Mouse (Mus musculus): ENCODE measurements around the gene Eif2ak4.

Eif2ak4 gene

GRCm38 (mm10) chr2:118388341-118389335, at the start of gene Eif2ak4:
Gene Eif2ak4, plus strand, starts transcription at chr2:118388618.
- peak; percentile 90 to 91 for DNase-seq (ENCODE audit: low spot score in 2 of 2)

DNA sequence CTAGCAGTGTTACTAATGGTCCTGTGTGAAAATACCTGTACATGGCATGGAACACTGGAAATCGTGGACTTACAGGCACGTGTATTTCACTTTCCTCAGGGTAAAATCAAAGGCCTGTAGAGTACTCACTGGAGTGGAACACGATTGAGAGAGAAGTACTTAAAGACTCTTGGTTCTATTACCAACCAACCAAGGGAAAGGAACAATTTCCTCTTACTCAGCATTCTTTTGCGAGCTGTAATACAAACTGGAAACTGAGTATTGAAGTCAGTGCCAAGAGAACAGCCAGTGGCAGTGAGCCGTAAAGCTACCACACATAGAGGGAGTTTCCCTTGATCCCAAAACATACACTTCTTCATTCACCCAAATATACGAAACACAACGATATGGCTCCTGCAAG, 47.1 kb upstream of the Eif2ak4 start:
- no peak for DNase-seq (ENCODE audit: low spot score in 2 of 2)

- DNase-seq (ENCODE audit: low spot score in 2 of 2), result no peak
Observed at GRCm38 (mm10) chr2:118343897-118344296, 44.5 kb upstream of the Eif2ak4 start.

DNA sequence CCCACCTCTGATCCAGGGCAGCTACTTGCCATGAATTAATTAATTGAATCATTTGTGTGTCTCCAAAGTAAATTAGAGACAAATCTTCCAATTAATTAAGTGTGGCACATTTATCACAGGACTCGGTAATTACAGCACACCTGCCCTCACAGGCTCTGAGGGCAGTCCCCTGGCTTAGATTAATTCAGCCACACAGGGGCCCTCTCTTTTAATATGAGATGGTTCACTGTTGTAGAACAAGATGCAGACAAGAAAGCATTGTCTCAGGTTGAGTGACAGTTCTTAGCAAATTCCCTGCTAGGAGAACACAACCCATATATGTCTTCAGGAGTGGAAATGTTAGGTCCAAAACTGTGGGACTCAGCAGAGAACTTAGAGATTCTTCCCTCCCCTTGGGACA, 42.9 kb upstream of the Eif2ak4 start:
- DNase-seq (ENCODE audit: low spot score in 2 of 2), result no peak

DNA sequence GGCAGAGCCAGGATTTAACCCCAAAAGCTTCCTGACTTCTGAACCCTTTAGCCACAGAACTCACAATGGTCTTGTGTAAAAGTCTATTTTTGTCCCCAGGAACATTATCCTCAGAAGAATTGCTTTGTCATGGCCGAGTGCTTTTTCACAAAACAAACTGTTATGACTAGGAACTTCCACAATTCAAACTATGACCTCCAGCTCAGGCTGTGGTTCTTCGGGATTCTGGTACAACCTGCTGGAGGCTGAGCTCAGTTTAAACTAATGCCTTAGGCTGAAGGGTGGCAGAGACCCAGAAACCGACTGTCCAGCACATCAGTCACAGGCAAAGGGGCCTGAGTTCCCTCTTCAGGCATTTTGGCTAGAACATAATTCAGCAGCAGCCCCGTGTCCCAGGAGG, 34.9 kb upstream of the Eif2ak4 start:
- DNase-seq (ENCODE audit: low spot score in 2 of 2), result no peak

GRCm38 (mm10) chr2:118353916-118354403, 34.5 kb upstream of the Eif2ak4 start:
- no peak for DNase-seq (ENCODE audit: low spot score in 2 of 2)

GRCm38 (mm10) chr2:118355138-118355719, 33.2 kb upstream of the Eif2ak4 start:
- no peak for DNase-seq (ENCODE audit: low spot score in 2 of 2)

DNA sequence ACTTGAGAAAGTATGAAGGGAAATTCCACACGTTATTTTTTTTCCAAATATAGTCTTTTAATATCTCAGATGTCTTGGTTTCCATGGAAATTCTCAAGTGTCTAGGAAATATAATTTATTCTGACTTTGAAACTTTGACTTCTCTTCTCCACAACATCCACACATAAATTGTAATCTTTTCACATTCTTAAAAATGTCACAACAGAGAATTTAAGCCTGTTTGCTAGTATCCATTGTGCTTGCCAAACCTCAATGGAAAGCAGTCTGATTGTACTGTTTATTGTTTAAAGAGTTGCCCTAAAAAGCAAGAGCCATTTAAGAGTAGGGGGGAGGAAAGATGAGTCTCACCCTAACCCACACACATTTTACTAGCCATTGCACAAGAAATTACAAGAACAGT, 16.6 kb upstream of the Eif2ak4 start:
- no peak for DNase-seq (ENCODE audit: low spot score in 2 of 2)

DNA sequence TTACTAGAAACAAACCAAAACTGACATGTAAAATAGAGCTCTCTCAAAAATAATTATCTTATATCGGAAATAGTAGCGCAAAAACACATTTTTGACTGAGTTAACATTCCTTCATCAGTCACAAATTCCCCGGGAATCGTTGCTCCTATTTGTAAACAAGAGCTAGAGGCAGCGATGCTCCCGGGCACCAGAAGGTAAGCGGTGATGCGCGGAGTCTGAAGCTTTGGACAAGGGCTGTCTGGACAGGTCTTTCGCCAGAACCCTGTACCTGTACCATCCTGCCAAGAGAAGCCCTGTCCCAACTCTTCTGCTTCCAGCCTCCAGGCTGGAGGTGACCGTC, 15.9 kb upstream of the Eif2ak4 start:
- no peak for DNase-seq (ENCODE audit: low spot score in 2 of 2)

DNA sequence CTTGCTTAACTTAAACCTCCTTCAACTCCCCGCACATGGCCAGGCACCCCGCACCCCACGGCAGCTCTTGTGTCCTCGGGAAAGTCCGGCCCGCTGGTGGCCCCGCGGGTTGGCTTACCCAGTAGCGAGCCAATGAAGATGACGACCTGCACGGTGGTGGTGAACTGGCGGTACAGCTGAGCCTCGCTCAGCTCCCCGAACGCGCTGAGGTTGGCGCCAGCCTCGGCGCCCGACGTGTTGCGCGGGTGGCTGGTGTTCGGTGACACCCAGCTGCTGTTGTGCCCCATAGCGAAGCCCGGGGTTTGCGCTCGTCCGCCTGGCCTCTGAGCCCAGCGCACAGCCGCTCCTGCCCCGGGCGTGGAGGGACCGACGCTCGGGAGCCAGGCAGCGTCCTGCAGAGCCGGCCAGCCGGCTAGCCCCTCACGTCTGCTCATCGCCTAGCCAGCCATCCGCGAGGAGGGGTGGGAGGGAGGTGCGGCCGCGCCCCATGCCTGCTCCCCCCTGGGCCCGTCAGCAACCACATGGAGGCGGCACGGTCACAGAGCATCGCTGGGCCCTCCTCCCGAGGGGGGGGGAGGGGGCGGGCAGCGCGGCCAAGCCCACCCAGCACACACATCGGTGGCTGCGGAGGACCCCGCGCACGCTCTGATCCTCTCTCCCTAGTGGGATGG, 15.4 kb upstream of the Eif2ak4 start, which contains the start of gene Gpr176:
Gpr176 (minus strand) TSS at position 519 of the 671 bp plus-strand sequence.
- peak; percentile 21 to 36 for DNase-seq (ENCODE audit: low spot score in 2 of 2)

DNA sequence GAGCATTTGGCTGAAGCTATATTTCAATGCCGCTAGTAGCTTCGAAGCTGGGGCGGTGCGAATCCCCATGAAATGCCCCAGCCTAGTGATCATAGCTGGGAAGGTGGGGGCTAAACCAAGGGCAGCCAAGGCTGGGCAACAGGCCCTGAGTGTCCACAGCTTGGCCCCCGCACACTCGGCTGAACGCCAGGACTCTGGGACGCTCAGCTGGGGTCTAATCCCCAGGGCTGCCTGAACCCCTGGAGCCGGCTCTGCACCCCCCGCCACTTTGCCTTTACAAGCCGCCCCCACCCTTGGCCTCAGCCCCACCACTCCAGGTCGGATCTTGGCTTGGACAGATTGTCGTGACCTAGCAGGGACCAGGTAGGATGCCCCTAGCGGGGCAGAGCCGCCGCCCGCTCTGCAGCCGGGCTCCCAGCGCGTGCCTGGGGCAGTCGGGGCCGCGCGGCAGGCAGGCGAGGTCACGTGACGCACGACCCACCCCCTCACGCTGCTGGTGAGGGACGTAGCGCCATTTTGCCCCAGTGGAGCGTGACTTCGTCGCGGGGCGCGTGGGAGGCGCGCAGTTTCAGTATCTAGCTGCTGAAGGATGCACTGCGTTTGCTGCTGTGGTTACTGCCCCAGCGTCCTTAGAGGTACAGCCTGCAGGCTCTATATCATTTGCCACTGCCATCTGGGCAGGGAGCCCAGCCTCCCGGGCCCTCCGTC, 14.7 kb upstream of the Eif2ak4 start:
- peak; percentile 81 to 83 for DNase-seq (ENCODE audit: low spot score in 2 of 2)

DNA sequence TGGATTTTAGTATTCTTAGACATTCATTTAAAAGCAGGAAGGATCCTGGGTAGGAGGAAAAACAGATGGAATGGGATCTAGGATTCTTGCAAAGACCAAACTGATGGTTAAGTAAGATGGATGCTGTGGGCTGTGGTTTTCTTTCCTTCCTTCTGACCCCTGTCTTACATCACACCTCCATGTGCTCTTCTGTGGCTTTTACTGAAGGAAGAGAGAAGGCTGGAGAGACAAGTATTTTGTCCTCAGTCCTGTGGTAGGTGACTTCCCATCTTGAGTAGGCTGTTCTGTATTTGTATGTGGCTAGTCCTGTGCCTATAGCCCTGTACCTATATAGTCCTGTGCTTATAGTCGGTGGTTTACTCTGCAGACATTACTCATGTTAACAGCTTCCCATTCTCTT, 12.9 kb upstream of the Eif2ak4 start:
- DNase-seq (ENCODE audit: low spot score in 2 of 2), result no peak

DNA sequence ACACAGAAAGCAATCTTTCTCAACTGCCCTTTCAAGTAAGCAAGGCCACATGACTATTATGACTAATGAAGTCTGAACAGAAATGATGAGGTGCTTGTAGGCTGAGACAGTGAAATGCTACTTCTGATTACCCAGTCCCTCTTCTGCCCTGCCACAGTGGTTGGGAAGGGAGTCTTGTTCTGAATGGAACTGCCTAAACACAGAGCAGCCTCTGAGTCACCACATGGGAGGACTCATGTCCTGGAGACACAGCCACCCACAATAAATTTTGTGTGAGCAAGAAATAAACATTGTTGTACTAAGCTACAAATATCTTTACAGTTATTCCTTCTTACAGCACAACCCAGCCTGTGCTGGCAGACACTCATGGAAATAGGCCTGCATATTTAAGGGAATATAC, 12.5 kb upstream of the Eif2ak4 start:
- DNase-seq (ENCODE audit: low spot score in 2 of 2), result no peak

DNA sequence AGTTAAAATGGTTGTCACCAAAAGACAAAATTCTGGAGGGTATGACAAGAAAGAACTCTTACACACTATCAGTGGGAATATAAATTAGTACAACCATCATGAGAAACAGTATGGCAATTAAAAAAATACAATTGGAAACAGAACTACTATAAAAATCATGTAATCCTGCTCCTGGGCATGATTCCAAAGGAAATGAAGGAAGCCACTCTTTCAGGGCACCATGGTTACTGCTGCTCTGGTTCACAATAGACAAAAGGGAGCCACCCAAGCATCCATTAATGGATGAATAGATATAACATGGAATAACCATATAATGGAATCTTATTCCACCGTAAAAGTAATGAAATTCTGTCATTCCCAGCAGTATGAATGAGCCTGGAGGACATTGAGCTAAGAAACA, 8.7 kb upstream of the Eif2ak4 start:
- no peak for DNase-seq (ENCODE audit: low spot score in 2 of 2)

DNA sequence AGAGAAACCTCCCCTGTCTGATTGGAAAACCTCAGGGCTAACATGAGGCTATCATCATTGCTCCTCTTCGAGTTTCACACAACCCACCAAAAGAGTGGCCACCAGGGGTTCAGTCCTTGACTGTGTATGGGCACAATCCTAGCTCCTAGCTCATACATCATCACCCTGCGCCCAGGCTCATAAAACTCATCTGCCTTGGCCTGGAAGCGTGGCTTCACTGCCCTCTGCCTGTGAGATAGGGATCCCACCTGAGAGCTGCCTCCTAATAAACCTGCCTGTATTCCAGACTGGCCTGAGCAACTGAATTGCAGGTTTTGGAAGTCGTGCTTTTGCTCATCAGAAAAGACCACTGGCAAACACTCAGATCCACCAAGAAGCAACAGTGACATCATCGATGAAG, 5.0 kb upstream of the Eif2ak4 start:
- no peak for DNase-seq (ENCODE audit: low spot score in 2 of 2)

DNA sequence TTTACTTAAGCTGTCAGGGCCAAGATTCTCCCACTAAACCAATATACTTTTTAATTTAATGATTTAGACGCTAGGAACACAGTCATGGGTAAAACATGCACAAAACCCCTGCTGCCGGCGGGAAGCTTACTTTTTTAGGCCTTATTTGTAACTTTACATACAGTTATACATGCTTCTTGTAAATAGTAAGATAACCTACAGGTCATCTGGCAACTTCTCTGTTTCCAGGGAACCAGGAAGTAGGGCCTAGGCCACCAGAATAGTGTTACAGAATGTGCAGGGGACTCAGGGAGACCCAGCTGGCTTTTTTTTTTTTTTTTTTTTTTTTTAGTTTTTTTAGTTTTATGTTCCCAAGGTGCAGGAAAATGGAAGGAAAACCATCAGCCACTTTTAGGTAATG, 1.2 kb downstream of the Eif2ak4 start:
- no peak for DNase-seq (ENCODE audit: low spot score in 2 of 2)

DNA sequence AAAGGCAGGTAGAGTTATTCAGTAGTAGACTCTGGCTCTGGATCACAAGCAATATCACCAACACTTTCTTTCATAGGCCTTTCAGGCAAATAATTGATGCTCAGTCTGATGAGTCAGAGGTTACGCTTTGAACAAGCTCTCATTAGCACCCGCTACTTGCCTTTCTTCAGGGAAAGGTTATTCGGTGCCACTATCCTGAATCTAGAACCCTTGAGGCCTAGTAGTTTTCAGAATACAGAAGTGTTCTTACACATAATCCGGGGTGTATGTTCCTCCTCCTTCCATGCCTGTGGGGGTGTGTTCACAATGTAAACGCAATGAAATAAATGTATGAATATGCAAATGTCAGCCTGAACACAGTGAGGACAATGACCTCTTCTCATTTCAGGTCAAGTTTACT, 1.7 kb downstream of the Eif2ak4 start:
- DNase-seq (ENCODE audit: low spot score in 2 of 2), result no peak

GRCm38 (mm10) chr2:118391201-118391600, 2.8 kb downstream of the Eif2ak4 start:
- DNase-seq (ENCODE audit: low spot score in 2 of 2), result no peak

DNA sequence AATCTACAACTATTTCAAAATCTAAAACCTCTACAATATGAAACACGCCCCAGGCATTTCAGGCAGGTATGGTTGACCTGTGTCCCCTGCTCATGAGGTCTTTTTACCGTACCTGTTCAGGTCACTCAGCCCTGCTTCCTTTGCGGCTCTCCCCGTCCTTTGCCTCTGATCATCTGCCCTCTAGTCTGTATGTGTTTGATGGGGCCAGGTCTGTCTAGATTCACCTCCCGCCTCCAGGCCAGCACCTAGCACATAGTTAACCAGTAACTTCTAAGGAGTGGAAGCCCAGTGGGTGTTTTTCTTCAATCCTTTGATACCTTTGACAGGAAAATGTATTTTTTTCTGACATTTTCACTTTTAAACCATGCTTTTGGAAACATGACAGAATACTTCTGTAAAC, 11.3 kb downstream of the Eif2ak4 start:
- no peak for DNase-seq (ENCODE audit: low spot score in 2 of 2)

DNA sequence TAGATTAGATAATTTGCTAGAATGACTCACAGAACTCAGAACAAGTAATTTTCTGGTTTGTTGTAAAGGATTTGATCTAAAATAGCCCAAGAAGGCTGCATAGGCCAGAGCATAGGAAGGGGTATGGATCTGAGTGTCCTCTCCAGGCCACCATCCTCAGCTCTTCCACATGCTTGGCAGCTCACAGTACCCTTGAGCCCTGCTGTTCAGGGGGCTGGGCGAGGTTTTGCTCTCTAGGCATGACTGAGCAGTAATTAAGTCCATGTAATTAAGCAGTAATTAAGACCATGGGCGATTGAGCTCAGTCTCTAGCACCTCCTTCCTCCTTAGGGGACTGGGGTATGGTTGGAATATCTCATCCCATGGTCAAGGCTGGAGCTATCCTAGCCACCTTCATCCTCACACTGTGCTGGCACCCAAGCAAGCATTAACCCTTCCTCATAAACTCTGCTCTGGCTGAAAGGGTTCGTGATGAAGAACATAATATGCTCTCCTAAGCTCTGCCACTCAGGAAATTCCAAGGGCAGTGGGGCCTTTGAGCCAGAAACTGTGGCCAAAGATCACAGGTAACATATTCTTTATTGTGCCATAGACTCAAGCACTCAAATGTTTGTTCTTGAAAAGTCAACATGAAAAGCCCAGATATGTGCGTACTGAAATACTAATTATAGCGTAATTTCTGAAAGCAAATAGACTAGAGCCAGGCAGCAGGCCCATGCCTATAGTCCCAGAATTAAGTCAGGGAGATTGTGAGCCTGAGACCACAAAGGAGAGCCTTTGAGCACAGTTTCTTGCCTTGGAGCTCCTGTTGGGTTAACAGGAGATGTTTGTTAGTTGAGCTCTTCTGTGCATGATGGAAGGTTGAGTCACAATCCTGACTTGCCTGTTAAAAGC, 13.7 kb downstream of the Eif2ak4 start:
- no peak for DNase-seq (ENCODE audit: low spot score in 2 of 2)

GRCm38 (mm10) chr2:118404336-118404735, 15.9 kb downstream of the Eif2ak4 start:
- DNase-seq (ENCODE audit: low spot score in 2 of 2), result no peak

Measured in cerebellum, postnatal 4 days (tissue).